Mouse (Mus musculus) layer of hippocampus, adult 18-20 months (tissue): Measurements from ENCODE around the gene Nlrp3. TPM values are rescaled to one million over a fixed set of nuclear protein-coding genes. Genes with fewer than 3 reads are reported as not detected.

ENCODE experiments used
- DNase-seq, 2 experiments: peaks; one replicate each; pipeline ENCODE4 v3.0.0; 2022; ENCODE audit warnings: low spot score in 2 of 2
- long read RNA-seq: library from polyadenylated mRNA; stranded (forward); transcript quantifications from one replicate; pipeline ENCODE4 v2.0.0, GENCODE M21; 2021
- total RNA-seq, 2 experiments: library from RNA; stranded (reverse); gene quantifications; 2 replicates each; pipeline ENCODE4 v1.2.3; 2021

Gene Nlrp3
- under 1 TPM; 0.79 to 0.92 TPM for total RNA-seq
- long read RNA-seq: 0 reads

DNA sequence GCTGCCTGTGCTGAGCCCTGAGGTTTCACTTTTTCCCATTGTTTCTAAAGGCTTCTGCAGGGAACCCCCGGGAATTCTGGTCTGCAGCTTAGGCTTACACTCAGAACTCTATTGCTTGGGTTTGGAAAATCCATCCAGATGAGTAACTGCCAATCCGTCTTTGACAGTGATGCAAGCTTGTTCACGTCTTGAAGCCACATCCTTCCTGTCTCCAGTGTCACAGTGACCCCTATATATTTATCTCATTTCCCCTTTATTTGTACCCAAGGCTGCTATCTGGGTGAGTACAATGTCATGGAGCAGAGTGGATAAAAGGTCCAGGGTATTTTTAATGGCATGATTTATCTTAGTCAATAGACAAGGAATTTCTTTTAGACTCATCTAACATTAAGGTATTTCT is at the start of gene Nlrp3:
Gene Nlrp3, plus strand, starts transcription at position 245 of the 400 bp plus-strand sequence.
- no peak for DNase-seq

DNA sequence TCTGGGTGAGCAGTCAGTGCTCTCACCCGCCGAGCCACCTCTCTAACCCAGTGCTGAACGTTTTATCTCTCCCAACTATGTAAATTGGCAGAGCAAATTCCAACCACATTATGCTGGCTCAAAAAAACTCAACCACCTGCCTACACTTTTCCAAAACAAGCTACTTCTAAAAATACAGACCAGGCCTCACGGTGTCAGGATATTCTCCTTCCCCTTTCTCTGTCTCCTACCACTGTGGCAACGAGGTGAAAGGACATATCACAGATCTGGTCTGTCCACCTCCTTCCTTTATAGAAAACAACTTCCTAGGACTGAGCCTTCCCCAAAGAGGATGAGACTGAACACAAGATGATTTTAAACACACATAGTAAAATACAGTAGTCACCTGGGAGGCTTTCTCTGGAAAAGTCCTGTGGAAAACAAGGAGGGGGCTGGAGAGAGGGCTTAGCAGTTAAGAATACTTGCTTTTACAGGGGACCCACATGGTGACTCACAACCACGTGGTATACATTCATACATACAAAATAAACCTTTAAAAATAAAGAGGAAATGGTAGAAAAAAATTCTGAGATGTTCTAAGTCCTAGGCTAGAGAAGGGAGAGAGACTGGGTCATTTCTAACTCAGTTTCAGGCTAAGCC is 44.6 kb upstream of the Nlrp3 start:
- DNase-seq: no peak

DNA sequence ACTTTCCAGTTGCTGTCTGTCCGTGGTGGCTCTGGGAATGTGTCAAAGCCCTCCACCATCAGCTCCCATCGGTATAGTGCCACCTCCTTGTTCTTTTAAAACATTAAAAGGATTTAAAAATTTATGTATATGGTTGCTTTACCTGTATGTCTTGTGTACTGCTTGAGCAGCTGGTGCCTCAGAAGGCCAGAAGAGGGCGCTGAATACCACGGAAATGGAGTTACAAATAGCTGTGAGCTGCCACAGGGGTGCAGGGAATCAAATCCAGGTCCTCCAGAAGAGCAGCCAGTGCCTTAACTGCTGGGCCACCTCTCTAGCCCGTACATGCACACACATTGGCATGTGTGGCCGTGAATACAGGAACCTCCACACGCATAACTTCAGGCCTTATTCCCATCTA is 43.6 kb upstream of the Nlrp3 start:
- no peak for DNase-seq

DNA sequence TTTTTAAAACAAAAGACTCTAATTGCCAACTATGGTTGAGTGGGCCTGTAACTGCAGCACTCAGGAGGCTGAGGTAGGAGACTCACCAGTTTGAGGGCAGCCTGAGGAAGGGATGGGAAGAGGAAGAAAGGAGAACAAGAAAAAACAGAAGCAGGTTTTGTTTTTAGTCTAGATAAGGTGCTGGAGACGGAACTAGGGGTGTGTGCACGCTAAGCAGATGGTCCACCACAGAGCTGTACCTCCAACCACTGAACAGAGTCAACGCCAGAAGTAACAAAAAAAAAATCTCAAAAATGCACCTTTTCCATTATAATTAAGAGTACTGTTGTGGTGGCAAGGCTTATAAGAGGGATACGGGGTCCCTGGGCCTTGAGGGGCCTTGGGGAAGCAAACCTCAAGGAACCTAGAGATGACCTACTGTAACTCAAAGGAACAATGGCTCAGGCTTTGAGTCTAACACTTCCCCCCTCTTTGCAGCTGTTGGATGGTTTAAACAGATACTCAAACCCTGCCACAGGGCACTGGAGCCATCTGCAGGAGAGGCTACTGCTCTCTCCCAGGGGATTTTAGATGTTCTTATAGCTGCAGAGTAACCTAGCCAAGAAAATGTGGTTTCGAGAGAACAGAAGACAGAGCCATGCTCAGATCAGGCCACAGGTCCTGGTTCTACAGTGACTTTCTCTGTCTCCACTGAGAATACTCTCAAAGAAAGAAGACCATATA is 39.2 kb upstream of the Nlrp3 start:
- no peak for DNase-seq

DNA sequence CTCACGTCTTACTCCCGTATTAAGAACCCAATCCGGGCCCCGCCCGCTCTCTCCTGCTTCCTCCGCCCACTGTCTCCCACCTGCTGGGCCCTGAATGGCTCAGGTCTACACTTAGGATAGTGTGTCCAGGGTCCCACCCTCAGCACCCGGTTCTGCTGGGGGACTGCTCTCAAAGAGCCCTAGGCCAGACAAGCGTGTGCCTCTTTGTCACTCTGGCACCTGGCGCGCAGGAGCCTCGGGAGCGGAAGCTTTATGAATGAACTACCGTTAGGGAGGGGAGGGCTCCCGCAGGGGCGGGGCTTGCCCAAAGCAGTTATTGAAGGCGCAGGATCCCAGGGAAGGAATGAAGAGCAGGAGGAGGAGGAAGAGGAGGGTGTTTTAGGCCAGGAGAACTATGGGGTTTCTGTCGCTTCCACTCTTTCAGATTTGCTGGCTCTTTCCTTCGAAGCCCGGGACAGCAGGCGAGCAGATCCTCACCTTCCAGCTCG is 36.0 kb upstream of the Nlrp3 start:
- peak; percentile 55 to 56 for DNase-seq

DNA sequence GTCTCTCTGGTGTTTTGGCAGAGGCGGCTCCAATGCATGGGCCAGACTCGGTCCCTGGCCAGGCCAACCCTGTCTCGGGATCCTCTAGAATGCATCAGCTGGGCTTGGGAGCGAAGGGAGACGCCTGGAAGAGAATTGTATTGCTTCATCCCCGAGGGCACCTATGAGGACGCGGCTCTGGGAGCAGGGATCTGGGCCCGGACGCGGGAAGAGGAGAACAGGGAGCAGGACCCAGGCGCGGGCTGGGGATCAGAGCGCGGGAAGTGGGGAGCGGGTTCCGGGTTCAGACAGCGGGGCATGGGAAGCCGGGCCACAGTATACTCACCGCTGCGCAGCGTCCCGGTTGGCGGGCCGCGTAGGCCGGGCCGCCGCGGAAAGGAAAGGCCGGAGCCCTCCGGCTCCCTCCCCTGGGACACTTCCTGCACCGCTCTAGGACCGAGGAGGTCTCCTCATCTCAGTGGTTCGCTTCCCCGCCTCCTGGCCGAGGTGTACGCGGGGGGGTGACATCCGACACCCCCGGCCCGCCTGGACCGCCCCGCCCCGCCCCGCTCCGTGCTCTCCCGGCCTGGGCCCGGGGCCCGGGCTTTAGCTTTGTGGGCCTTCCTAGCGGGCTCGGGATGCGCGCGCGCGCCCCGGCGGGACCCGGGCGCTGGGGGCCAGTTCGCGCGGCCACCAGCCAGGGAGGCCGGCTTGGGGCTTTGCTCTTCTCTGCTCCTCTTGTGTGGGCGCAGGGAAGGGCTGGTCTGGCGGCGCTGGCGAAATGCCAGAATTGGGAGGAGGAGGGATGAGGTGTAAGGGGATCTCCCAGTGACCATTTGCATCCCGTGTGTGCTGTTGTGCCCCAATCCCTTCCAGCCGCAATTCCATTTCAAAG is 35.3 kb upstream of the Nlrp3 start:
- peak; percentile 51 to 67 for DNase-seq

DNA sequence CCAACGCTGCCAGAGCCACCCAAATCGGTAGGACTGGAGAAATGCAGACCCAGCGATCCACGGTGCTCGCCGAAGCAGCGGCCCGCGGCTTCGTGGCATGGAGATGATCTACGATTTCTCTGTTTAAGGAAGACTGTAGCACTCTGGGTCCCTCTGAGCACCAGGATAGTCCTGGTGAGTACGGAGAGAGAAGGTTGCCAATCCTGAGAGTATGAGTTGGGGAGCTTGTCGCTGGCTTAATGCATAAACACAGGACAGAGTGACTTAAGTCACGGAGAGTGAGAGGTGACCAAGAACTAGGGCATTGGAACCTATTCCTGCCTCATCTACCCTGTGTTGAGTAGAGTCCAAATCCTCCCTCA is 34.7 kb upstream of the Nlrp3 start:
- DNase-seq: no peak

DNA sequence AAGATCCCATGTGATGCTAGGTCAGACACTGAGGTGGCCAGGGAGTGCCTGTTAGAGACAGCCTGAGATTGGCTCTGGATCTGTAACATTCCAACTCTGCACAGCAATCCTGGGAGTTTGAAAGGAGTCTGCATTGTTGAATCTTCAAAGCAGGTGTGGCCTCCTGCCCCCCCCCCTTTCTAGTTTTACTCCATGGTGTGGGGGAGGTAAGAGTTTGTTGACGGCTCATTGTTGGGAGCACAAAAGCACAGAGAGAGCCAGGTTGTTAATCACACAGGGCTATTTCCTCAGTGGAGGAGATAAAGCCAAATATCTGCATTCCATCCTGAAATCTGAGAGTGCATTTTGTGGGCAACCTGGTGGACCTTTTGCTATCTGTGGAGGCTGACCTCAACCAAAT is 29.8 kb upstream of the Nlrp3 start:
- no peak for DNase-seq

DNA sequence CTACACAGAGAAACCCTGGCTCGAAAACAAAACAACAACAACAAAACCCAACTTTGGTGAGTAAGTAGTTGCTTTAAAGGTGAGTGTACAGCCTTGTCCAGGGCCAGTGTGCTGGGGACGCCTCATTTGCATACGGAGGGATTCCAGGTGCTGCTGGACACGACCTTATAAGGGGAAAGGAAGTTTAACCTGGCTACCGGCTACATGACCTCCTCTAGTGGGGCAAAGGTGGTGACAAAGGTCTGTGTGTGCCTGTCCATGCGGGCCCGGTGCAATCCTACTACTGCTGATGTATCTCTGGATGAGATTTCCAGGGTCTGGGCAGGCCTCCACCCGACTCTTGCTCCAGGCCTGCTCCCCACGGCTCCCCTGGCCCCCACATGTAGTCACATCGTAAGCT is 28.6 kb upstream of the Nlrp3 start:
- no peak for DNase-seq

DNA sequence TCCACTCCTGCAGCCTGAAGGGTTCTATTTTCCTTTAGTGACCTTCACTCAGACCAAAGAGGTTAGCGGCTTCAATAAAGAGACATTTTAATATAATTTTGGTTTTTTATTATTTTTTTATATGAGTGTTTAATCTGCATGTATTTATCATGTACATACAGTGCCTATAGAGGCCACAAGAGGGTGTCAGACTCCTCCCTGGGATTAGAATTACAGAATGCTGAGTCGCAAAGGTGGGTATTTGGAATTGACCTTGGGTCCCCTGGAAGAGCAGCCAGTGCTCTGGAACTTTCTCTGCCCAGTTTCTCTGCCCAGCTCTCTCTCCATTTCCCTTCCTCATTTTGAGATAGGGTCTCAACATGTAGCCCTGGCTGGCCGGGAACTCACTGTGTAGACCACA is 27.8 kb upstream of the Nlrp3 start:
- no peak for DNase-seq

DNA sequence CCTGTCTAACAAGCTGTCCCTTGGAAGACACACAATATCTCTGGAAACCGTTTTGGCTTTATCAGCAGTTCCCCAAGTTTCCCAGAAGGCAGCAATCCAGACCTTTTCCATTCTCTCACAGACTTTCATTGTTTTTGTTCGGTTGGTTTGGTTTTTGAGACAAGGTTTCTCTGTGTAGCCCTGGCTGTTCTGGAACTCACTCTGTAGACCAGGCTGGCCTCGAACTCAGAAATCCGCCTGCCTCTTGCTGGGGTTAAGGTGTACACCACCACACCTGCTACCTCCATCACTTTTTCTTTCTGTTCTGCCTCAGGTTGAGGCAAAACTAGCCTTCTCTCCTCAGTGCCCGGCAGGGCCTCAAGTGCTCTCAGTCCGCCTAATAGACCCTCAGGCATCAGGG is 27.0 kb upstream of the Nlrp3 start:
- DNase-seq: no peak

DNA sequence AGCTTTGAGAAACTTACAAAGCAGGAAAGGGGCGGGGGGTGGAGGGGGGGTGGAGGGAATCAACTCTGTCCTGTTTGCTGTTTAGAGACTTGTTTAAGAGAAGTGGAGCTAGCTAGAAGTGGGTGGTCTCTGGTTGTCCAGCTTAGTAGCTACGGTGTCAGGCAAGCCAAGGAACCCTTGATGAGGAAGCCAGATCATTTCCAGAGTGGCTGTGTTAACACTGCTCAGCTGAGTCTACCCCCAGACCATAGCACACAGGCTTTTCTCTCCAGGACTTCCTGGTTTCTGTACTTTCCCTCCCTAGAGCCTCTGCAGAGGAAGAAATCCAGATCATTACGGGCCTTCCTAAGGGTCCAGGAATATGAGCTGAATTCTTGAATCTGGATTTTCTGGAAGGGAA is 26.6 kb upstream of the Nlrp3 start:
- no peak for DNase-seq

DNA sequence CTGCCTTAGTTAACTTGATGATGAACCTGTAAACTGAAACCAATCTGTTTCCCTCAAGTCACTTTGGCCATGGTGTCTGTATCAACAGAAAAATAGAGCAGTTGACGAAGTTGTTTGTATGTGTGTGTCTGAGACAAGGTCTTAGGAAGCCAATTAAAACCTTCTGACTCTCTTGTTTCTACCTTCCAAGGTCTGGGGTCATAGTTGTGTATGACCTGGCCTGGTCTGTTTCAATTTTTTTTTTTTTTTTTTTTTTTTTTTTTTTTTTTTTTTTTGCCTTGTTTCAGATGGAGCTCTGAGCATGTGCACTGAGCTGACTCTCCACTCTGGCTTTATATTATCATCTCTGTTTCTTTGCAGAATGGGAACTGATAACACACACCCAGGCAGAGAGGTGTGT is 23.9 kb upstream of the Nlrp3 start:
- DNase-seq: no peak

DNA sequence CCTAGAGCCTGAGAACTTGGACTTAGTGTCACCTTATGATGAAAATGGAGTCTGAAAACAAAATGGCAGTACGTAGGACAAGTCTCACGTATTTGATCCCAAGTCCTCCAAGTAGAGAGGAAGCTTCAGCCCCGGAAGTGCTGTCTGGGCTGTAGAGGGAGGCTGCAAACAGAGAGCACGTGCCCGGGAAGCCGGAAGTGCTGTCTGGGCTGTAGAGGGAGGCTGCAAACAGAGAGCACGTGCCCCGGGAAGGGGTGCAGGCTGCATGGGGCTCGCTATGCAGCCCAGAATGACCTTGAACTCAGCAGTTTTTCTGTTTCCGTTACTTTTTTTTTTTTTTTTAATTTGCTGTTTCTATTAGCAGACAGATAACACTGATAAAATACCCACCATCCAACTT is 23.1 kb upstream of the Nlrp3 start:
- no peak for DNase-seq

DNA sequence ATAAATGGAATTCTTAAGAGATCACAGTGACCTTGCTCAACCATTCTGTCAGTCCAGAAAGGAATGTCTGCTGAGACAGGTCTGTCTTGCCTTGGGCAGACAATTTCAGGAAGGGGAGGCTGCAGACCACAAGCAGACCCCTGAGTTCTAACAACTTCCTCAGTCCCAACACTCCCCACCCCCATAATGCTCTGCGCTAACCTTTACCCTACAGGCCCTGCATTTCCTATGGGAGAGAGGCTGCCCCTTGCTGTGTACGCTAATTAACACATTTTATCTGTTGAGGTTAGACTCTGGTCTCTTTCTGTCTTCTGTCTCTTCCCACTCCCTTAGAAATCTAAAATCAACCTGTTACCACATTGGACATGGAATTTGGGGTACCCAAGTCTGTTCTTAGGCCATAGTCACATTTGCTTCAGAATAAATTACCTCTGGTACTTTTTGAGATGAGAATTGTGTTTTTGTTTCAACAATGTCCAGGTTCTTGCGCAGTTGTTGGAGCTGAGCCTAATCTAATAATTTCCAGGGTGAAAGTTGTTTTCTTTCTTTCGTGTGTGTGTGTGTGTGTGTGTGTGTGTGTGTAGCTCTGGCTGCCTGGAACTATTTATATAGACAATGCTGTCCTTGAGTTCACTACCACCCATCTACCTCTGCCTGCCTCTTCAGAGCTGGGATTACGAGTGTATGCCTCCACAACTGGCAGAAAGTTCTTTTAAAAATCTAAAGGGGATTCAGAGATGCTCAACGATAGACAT is 21.4 kb upstream of the Nlrp3 start:
- no peak for DNase-seq

DNA sequence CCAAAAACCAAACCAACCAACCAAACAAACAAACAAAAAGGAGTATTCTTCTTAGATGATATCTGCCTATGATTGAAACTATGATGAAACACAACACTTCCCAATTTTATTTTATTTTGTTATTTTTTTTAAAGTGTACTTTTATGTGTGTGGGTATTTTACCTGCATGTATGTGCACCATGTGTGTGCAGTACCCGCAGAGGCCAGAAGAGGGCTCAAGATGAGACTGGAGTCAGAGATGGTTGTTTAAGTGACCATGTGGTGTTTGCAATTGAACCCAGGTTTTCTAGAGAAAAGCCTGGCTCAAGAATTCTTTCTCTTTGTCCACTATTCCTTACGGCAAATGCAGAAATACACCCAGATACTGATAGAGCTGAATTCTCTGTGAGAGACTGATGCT is 17.2 kb upstream of the Nlrp3 start:
- no peak for DNase-seq

DNA sequence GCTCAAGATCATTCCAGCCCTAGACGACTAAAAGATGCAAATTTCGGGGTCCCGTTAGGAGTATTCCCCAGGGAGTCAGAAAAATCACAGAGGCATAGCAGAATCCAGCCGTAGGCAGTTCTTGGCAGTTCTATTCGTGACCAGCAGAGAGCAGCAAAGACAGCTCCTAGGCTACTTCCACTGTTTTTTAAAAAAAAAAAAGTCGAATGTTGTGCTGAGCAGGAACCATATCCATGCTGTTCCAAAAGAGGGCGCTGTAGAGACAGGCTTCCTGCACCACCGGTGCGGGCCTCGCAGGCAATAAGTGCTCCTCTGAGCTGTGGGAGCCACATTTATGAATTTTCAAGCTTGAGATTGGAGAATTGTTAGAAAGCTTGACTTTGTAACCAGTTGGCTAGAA is 16.1 kb upstream of the Nlrp3 start:
- DNase-seq: peak; percentile 72 to 91

DNA sequence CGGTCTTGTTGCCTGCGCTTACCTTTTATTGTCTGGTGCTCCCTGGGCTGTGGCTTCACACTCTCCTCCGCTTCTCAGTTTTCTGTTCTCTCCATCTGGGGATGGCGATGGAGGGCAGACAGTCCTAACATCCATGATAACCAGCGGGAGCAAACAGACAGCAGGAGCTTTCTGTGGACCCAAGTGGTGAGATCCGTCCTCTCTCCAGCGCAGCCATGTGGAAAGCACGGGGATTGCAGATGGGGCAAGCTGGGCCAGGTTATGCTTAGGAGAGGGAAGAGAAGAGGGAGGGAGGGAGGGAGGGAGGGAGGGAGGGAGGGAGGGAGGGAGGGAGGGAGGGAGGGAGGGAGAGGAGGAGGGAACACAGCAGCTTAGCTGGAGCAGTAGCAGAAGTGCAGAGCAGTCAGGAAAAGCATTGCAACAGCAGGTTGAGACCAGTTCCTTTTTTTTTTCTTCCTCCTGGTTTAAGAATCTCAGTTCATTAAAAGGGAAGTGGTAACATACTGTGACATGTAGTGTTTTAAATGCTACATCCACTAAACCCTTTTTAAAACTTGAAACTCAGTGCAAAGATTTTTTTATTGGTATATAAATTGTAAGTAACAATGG is 14.8 kb upstream of the Nlrp3 start, which contains the start of gene Zkscan17:
Gene Zkscan17, minus strand, starts transcription at position 280 of the 609 bp plus-strand sequence.
- DNase-seq: no peak

DNA sequence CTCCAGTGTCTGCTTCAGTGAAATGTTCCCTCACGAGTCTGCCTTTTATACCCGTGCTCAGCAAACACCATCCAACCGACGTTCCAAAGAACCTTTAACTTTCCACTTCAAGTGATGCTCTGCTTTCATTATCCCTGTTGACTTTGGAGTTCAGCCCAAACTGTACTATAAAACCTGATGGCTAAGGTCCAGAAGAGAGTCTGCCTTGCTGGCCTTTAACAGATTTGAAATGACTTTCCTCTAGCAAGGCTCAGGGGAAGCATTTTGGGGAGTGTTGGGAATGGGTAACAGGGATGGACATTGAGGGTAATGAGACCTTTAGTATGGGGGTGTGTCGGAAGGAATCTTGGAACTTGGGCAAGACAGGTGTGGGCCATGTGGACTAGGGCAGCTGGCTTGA is 11.1 kb upstream of the Nlrp3 start:
- DNase-seq: no peak

DNA sequence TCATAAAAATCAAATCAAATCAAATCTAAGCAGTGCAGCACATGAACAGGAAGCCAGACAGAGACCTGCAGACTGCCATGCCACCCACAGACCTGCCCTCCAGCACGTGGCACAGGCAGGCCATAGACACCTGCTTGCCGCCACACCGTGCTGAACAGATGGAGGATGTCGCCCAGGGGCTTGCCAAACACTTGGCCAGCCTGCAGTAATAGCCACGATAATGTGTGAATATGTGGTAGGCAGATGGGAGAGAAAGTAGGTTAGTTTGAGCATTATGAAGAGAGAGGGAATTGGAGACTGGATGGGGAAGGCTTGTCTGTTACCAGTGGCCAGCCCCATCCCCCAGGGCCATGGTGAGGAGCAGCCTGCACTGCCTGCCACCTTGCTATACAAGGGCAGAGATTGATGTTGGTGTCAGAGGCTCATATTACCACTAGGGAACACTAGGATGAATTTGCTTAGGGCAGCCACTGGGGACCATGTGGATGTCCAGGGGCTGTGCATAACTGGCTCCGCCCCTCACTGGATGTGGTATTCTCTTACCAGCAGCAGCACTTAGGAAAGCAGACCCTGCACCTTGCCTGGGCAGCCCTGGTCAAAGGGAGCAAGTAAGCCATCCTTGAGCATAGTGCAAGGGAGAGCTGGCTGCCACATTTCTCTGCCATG is 10.4 kb upstream of the Nlrp3 start:
- DNase-seq: no peak
